Mouse (Mus musculus) brown adipose tissue, adult 24 weeks (tissue): Measurements from ENCODE around the gene Lgsn. TPM values are rescaled to one million over a fixed set of nuclear protein-coding genes. Genes with fewer than 3 reads are reported as not detected.

ENCODE experiments used
- H3K27ac ChIP-seq: fragments of 200-500 bp; replicated peaks from 2 replicates; pipeline ENCODE4 v1.5.1; 2012; ENCODE audit warnings: low read depth, mild to moderate bottlenecking, low read length
- H3K4me1 ChIP-seq: fragments of 200-500 bp; 2 replicates; pipeline ENCODE4 v1.6.1; 2012; ENCODE audit warnings: low read length, mixed read lengths; ENCODE audit not compliant: control insufficient read depth, insufficient read depth, insufficient read length
- H3K4me3 ChIP-seq: fragments of 200-500 bp; 2 replicates; pipeline ENCODE4 v1.5.1; 2012; ENCODE audit warnings: low read depth, mild to moderate bottlenecking, low read length, moderate library complexity; ENCODE audit not compliant: insufficient read depth
- polyA plus RNA-seq: library from polyadenylated mRNA; stranded (reverse); fragments of >200 nt; gene quantifications from 2 replicates; pipeline ENCODE4 v1.2.4, GENCODE M21; 2012; ENCODE audit not compliant: missing spikeins, insufficient read depth, insufficient read length

Gene Lgsn
- polyA plus RNA-seq, 1 experiment: not detected

DNA sequence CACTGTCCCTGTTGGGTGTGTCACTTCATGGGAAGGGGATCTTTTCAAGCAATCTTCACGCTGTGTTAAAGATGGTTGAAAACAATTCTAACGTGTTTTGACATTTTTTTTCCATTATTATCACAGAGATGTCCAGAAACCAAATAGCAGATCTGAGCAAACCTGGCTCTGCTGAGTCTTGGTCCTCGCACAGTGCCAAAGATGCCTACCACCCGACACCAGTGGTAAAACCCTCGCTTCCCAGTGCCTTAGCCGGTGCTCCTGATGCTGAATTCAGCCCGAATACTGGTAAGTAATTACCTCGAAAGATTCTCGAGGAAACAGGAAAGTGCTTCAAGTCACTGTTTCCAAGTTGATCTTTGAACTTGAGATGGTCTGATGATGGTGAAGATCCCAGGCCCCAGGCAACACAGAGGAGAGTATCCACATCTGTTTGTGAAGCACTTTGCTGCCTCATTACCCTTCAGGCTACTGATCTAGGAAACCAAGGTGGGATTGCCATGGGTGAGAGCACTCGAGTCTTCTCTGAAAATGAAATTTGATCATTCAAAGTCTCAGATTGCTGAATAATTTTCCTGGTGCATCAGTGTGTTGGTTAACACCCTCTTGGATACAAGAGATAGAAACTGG is 14.2 kb downstream of the Lgsn start:
- Histone ChIP-seq H3K4me3 (no peak overlapping the region), H3K4me1 (no peaks in the 10 kb centered on the region), H3K27ac (no peak overlapping the region)

GRCm38 (mm10) chr1:31195633-31196032 is 19.4 kb downstream of the Lgsn start:
- no peak overlapping the region for H3K4me3 ChIP-seq
- H3K4me1 ChIP-seq: no peaks in the 10 kb centered on the region
- H3K27ac ChIP-seq: no peak overlapping the region

GRCm38 (mm10) chr1:31196959-31197358 is 20.8 kb downstream of the Lgsn start:
- Histone ChIP-seq H3K4me1 (no peaks in the 10 kb centered on the region), H3K4me3 (no peak overlapping the region), H3K27ac (no peak overlapping the region)

DNA sequence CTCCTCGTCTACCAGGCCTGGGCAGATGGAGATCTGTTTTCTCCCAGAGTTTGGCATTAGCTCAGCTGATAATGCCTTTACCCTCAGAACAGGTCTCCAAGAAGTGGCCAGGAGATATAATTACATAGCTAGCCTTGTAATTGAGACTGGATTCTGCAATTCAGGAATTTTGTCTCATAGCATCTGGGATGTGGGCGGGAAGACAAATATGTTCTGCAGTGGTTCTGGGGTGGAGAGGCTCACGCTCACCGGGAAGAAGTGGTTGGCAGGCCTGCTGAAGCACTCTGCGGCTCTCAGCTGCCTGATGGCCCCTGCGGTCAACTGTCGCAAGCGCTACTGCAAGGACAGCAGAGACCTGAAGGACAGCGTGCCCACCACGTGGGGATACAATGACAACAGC is 27.6 kb downstream of the Lgsn start:
- Histone ChIP-seq H3K4me3 (no peak overlapping the region), H3K27ac (no peak overlapping the region), H3K4me1 (no peaks in the 10 kb centered on the region)

GRCm38 (mm10) chr1:31205346-31205745 is 29.1 kb downstream of the Lgsn start:
- Histone ChIP-seq H3K4me1 (no peaks in the 10 kb centered on the region), H3K27ac (no peak overlapping the region), H3K4me3 (no peak overlapping the region)

- no peak overlapping the region for H3K4me3 ChIP-seq
- no peaks in the 10 kb centered on the region for H3K4me1 ChIP-seq
Observed at GRCm38 (mm10) chr1:31205770-31206169, 29.6 kb downstream of the Lgsn start.

GRCm38 (mm10) chr1:31210144-31210543 is 33.9 kb downstream of the Lgsn start:
- no peaks in the 10 kb centered on the region for H3K4me1 ChIP-seq
- H3K4me3 ChIP-seq: no peak overlapping the region
- H3K27ac ChIP-seq: no peak overlapping the region

More at GRCm38 (mm10) chr1:31205770-31206169, 29.6 kb downstream of the Lgsn start:
- no peak overlapping the region for H3K27ac ChIP-seq

GRCm38 (mm10) chr1:31214831-31215230 is 38.6 kb downstream of the Lgsn start:
- no peak overlapping the region for H3K4me3 ChIP-seq
- H3K27ac ChIP-seq: no peak overlapping the region

GRCm38 (mm10) chr1:31220599-31221250 is 44.5 kb downstream of the Lgsn start:
- no peaks in the 10 kb centered on the region for H3K4me1 ChIP-seq
- no peak overlapping the region for H3K4me3 ChIP-seq
- no peak overlapping the region for H3K27ac ChIP-seq

More at GRCm38 (mm10) chr1:31214831-31215230, 38.6 kb downstream of the Lgsn start:
- no peaks in the 10 kb centered on the region for H3K4me1 ChIP-seq

GRCm38 (mm10) chr1:31222564-31222963 is 46.4 kb downstream of the Lgsn start, which contains the start of the genes 4931428L18Rik and Pih1d3:
TSS of gene 4931428L18Rik (minus strand) at chr1:31222684.
TSS of gene Pih1d3 (plus strand) at chr1:31222838.
- Histone ChIP-seq H3K27ac (no peak within 1 kb of the TSS), H3K4me3 (no peak within 1 kb of the TSS), H3K4me1 (no peaks in the 10 kb centered on the region)

GRCm38 (mm10) chr1:31233319-31234036 is 57.3 kb downstream of the Lgsn start:
- Histone ChIP-seq H3K4me1 (no peaks in the 10 kb centered on the region), H3K27ac (no peak overlapping the region), H3K4me3 (no peak overlapping the region)

Other genes with a start within 250 kb of the Lgsn start
- not detected in 2 replicates for gene AC153137.1, start 198.4 kb upstream of the Lgsn start, polyA plus RNA-seq
- 2.7 TPM in 2 replicates for gene 4931428L18Rik, start 46.3 kb downstream of the Lgsn start, polyA plus RNA-seq
- gene Pih1d3, start 46.4 kb downstream of the Lgsn start, polyA plus RNA-seq: not detected in 2 replicates